Mouse (Mus musculus): ENCODE data around the gene Cend1.

Cend1 gene

GRCm38 (mm10) chr7:141429310-141429709 lies at the start of gene Cend1:
Gene Cend1, minus strand, starts transcription at chr7:141429491.
- no peak for DNase-seq (ENCODE audit: low read depth, low spot score)

- peak; percentile 47 for DNase-seq (ENCODE audit: low read depth, low spot score)
Measured at GRCm38 (mm10) chr7:141478270-141478748, 49.0 kb upstream of the Cend1 start.

- DNase-seq (ENCODE audit: low read depth, low spot score): peak; percentile 46
Measured at GRCm38 (mm10) chr7:141477578-141478269, 48.4 kb upstream of the Cend1 start.

GRCm38 (mm10) chr7:141476981-141477370 lies 47.7 kb upstream of the Cend1 start:
- DNase-seq (ENCODE audit: low read depth, low spot score): no peak

- peak; percentile 87 for DNase-seq (ENCODE audit: low read depth, low spot score)
Measured at GRCm38 (mm10) chr7:141476226-141476980, 47.1 kb upstream of the Cend1 start.

- no peak for DNase-seq (ENCODE audit: low read depth, low spot score)
Measured at GRCm38 (mm10) chr7:141475805-141476158, 46.5 kb upstream of the Cend1 start.

GRCm38 (mm10) chr7:141475011-141475804 lies 45.9 kb upstream of the Cend1 start, which contains the start of the genes Polr2l and Tspan4:
Gene Polr2l, minus strand, starts transcription at chr7:141475132.
Gene Tspan4, plus strand, starts transcription at chr7:141475240.
- peak; percentile 83 for DNase-seq (ENCODE audit: low read depth, low spot score)

- no peak for DNase-seq (ENCODE audit: low read depth, low spot score)
Measured at GRCm38 (mm10) chr7:141474160-141474559, 44.9 kb upstream of the Cend1 start.

GRCm38 (mm10) chr7:141472763-141473162 lies 43.5 kb upstream of the Cend1 start:
- no peak for DNase-seq (ENCODE audit: low read depth, low spot score)

- no peak for DNase-seq (ENCODE audit: low read depth, low spot score)
Measured at GRCm38 (mm10) chr7:141472226-141472625, 42.9 kb upstream of the Cend1 start.

GRCm38 (mm10) chr7:141471236-141471635 lies 41.9 kb upstream of the Cend1 start:
- no peak for DNase-seq (ENCODE audit: low read depth, low spot score)

- DNase-seq (ENCODE audit: low read depth, low spot score): no peak
Measured at GRCm38 (mm10) chr7:141470637-141470944, 41.3 kb upstream of the Cend1 start.

- DNase-seq (ENCODE audit: low read depth, low spot score): no peak
Measured at GRCm38 (mm10) chr7:141469901-141470636, 40.8 kb upstream of the Cend1 start.

- no peak for DNase-seq (ENCODE audit: low read depth, low spot score)
Measured at GRCm38 (mm10) chr7:141469352-141469751, 40.1 kb upstream of the Cend1 start.

- DNase-seq (ENCODE audit: low read depth, low spot score): peak; percentile 95
Measured at GRCm38 (mm10) chr7:141468522-141469211, 39.4 kb upstream of the Cend1 start.

- peak; percentile 76 for DNase-seq (ENCODE audit: low read depth, low spot score)
Measured at GRCm38 (mm10) chr7:141468164-141468521, 38.9 kb upstream of the Cend1 start.

GRCm38 (mm10) chr7:141467230-141468030 lies 38.1 kb upstream of the Cend1 start, which contains the start of gene Cd151:
Gene Cd151, plus strand, starts transcription at chr7:141467392.
- DNase-seq (ENCODE audit: low read depth, low spot score): peak; percentile 79

GRCm38 (mm10) chr7:141466607-141467148 lies 37.4 kb upstream of the Cend1 start:
- DNase-seq (ENCODE audit: low read depth, low spot score): no peak

GRCm38 (mm10) chr7:141466045-141466394 lies 36.7 kb upstream of the Cend1 start:
- DNase-seq (ENCODE audit: low read depth, low spot score): peak; percentile 84

Measured in 3T3-L1 (cell line).